Mouse (Mus musculus) C2C12 (cell line): ENCODE measurements around the gene Clip3. TPM values are rescaled to one million over a fixed set of nuclear protein-coding genes. Genes with fewer than 3 reads are reported as not detected.

Experiments used
- H3K27me3 ChIP-seq: one replicate; pipeline ENCODE4 v1.6.1; 2011; ENCODE audit not compliant: control insufficient read depth, insufficient read depth, insufficient read length
- H3K36me3 ChIP-seq: one replicate; pipeline ENCODE4 v1.6.1; 2011; ENCODE audit not compliant: control insufficient read depth, insufficient read depth
- H3K4me3 ChIP-seq: one replicate; pipeline ENCODE4 v1.5.1; 2011; ENCODE audit warnings: mild to moderate bottlenecking, control low read depth; ENCODE audit not compliant: poor library complexity, insufficient read depth, severe bottlenecking
- H3K79me2 ChIP-seq: one replicate; pipeline ENCODE4 v1.6.1; 2011; ENCODE audit not compliant: control insufficient read depth, insufficient read depth
- H3K79me3 ChIP-seq: one replicate; pipeline ENCODE4 v1.6.1; 2011; ENCODE audit warnings: low read depth, control low read depth
- H3ac ChIP-seq: one replicate; pipeline ENCODE3; 2011; ENCODE audit warnings: low read depth; ENCODE audit not compliant: control insufficient read depth, insufficient read length
- CEBPB ChIP-seq: IDR thresholded peaks from one replicate; pipeline ENCODE4 v1.6.1; 2011; ENCODE audit warnings: low read depth, mild to moderate bottlenecking, control low read depth, moderate library complexity
- CTCF ChIP-seq: IDR thresholded peaks from one replicate; pipeline ENCODE4 v1.5.1; 2011; ENCODE audit not compliant: control insufficient read depth, insufficient read depth, insufficient read length
- FOSL1 ChIP-seq: IDR thresholded peaks from one replicate; pipeline ENCODE4 v1.8.0; 2011; ENCODE audit warnings: mild to moderate bottlenecking, low read length; ENCODE audit not compliant: poor library complexity, insufficient read depth, severe bottlenecking
- MAX ChIP-seq: IDR thresholded peaks from one replicate; pipeline ENCODE4 v1.6.1; 2011; ENCODE audit warnings: mild to moderate bottlenecking, control low read depth
- MYOD1 ChIP-seq: IDR thresholded peaks from one replicate; pipeline ENCODE4 v1.6.1; 2011; ENCODE audit warnings: low read depth; ENCODE audit not compliant: control insufficient read depth, insufficient read length
- MYOG ChIP-seq: IDR thresholded peaks from one replicate; pipeline ENCODE4 v1.6.1; 2011; ENCODE audit not compliant: control insufficient read depth, insufficient read length; ENCODE audit errors: extremely low read depth
- USF1 ChIP-seq: IDR thresholded peaks from one replicate; pipeline ENCODE4 v1.6.1; 2011; ENCODE audit warnings: low read depth, mild to moderate bottlenecking, control low read depth, moderate library complexity
- polyA plus RNA-seq: library from polyadenylated mRNA; unstranded; fragments of >200 nt; fragmentation: generic; extraction: Trizol; gene quantifications from one replicate; pipeline ENCODE4 v1.2.1, GENCODE M21; 2012; ENCODE audit warnings: missing spikeins

Gene Clip3
- polyA plus RNA-seq, 1 experiment, result 40.6 TPM

GRCm38 (mm10) chr7:30280670-30281138, 10.8 kb upstream of the Clip3 start:
- Histone ChIP-seq H3K36me3 (no peaks in the 10 kb centered on the region), H3K79me2 (peaks cover 9% of the 10 kb centered on the region), H3K4me3 (peak overlapping the region; percentile 49), H3ac (peak overlapping the region; percentile 13), H3K27me3 (no peaks in the 10 kb centered on the region), H3K79me3 (no peaks in the 10 kb centered on the region)
- TF ChIP-seq MYOD1, result no peak
- peak; percentile 82 for TF ChIP-seq MAX
- TF ChIP-seq USF1, result peak; percentile 100

DNA sequence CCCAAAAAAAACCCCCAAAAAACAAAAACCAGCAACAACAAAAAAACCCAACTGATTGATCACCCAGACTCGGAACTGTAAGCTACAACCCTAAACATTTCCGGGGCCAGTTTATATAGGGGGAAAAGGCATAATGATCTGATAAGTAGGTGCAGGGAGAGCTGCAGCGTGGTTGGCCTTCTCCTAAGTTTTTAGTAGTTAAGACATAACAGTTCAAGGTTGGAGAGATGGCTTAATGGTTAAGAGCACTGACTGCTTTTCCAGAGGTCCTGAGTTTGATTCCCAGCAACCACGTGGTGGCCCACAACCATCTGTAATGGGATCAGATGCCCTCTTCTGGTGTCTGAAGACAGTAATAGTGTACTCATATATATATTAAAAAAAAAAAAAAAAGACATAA, 10.0 kb upstream of the Clip3 start:
- H3ac ChIP-seq, result no peak overlapping the region
- peaks cover 9% of the 10 kb centered on the region for H3K79me2 ChIP-seq
- no peaks in the 10 kb centered on the region for H3K79me3 ChIP-seq
- no peaks in the 10 kb centered on the region for H3K27me3 ChIP-seq
- H3K4me3 ChIP-seq, result peak overlapping the region; percentile 49
- H3K36me3 ChIP-seq, result no peaks in the 10 kb centered on the region
- TF ChIP-seq USF1 (no peak), MAX (no peak), MYOD1 (no peak), FOSL1 (no peak), MYOG (no peak), CEBPB (no peak)

- Histone ChIP-seq H3K4me3 (no peak overlapping the region), H3ac (no peak overlapping the region), H3K36me3 (no peaks in the 10 kb centered on the region), H3K27me3 (peaks cover 4% of the 10 kb centered on the region), H3K79me2 (peaks cover 9% of the 10 kb centered on the region), H3K79me3 (no peaks in the 10 kb centered on the region)
- no peak for TF ChIP-seq FOSL1
- TF ChIP-seq MAX, result no peak
- no peak for TF ChIP-seq MYOD1
- TF ChIP-seq CTCF, result no peak
- TF ChIP-seq USF1, result no peak
These were observed 8.8 kb upstream of the Clip3 start for GRCm38 (mm10) chr7:30282740-30283139.

GRCm38 (mm10) chr7:30286701-30287410, 4.7 kb upstream of the Clip3 start:
- TF ChIP-seq FOSL1 (no peak), CTCF (no peak), MYOD1 (no peak)
- no peaks in the 10 kb centered on the region for H3K79me3 ChIP-seq
- H3K36me3 ChIP-seq, result no peaks in the 10 kb centered on the region
- no peaks in the 10 kb centered on the region for H3K79me2 ChIP-seq
- H3K4me3 ChIP-seq, result no peak overlapping the region
- no peak overlapping the region for H3ac ChIP-seq
- peaks cover 19% of the 10 kb centered on the region for H3K27me3 ChIP-seq

- H3K4me3 ChIP-seq, result no peak overlapping the region
- peaks cover 19% of the 10 kb centered on the region for H3K27me3 ChIP-seq
- no peak overlapping the region for H3ac ChIP-seq
- no peaks in the 10 kb centered on the region for H3K79me3 ChIP-seq
- no peaks in the 10 kb centered on the region for H3K79me2 ChIP-seq
- TF ChIP-seq MAX (no peak), USF1 (no peak), MYOD1 (no peak), MYOG (no peak), CEBPB (no peak), CTCF (no peak), FOSL1 (no peak)
- H3K36me3 ChIP-seq, result no peaks in the 10 kb centered on the region
These were observed 3.5 kb upstream of the Clip3 start for GRCm38 (mm10) chr7:30288046-30288445.

DNA sequence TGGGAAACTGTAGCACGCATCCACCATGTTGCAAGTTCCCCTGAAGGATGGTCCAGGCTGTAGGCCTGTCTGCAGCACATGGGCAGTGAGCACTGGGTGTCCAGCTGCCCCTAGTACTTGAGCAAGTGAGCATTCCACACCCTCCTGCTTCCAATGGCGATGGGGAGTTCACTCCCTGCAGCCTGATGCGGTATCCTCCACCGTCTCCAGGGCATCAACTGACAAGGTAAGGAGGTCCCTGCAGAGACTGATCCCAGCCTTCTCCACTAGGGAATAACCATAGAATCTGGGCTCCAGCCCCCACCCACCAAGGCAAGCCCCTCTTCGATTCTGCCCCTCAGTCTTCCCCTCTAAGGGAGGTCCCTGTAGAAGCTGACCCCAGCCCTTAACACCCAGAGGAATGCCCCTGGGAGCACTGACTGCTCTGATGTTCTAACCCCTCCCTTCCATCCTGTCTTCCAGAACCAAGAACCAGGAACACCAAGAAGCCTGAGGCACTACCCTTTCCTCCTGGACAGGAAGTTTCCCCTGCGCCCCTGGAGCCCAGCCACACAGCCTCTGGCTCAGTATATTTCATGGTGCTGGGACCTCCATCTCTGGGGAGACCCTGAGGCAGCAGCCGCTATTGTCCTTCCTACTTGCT, 2.3 kb upstream of the Clip3 start:
- no peak for TF ChIP-seq MAX
- no peak for TF ChIP-seq MYOD1
- no peak for TF ChIP-seq CTCF
- no peak for TF ChIP-seq USF1
- TF ChIP-seq MYOG, result no peak
- TF ChIP-seq FOSL1, result no peak
- no peak for TF ChIP-seq CEBPB
- Histone ChIP-seq H3K79me2 (no peaks in the 10 kb centered on the region), H3K27me3 (peaks cover 19% of the 10 kb centered on the region), H3K79me3 (no peaks in the 10 kb centered on the region), H3K36me3 (no peaks in the 10 kb centered on the region), H3K4me3 (no peak overlapping the region), H3ac (no peak overlapping the region)
